In the genomic region with DNA sequence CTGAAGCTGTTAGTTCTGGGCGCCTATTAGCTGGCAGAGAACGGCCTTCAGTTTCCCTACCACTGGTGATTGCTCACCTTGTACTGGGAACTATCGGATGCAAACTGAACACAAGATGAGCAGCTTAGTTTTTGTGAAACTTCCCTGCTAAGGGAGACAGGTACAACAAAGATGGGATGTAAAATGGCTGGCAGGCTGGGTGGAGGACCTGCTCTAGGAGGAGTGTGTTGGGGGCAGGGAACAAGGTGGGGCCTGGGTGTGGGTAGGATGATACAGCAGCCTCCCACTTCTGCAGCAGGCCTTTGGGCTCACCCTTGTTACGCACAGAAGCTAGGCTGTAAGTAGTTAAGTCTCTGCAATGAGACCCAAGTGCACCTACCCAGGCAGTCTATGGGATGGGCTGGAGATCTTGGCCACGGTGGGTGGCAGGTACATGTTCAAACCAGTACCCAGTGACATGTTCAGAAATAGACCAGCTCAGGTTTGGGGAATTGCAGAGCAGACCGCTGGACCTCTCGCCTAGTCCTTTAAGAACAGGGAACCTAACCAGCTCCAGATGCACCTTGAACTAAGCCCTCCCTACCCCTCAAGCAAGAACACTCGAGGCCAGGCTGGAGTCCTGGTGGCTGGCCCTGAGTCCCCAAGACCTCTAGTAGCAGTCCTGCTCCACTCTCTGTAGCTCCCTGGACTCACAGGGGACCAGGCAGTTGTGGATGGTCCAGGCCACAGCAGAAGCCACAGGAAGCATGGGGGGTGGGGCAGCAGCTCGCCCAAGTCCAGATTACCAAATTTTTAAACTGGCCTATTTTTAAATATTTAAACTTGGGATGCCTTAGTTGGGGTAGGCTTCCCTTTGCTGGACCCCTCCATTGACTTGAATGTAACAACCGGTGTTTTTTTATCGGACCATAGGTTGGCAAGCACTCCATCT, we compare ENCODE assay signal across 7 mouse cellular contexts. TPM values are rescaled to one million over a fixed set of nuclear protein-coding genes. Genes with fewer than 3 reads are reported as not detected.
DNase-seq lines count a peak whose midpoint lies in the region; ATAC-seq and TF ChIP-seq lines count a peak whose summit lies in the region.

No protein-coding gene starts in this region.

- no peak overlapping the region for H3K9ac ChIP-seq in lung, embryonic 15.5 days
- no peak overlapping the region for H3K9ac ChIP-seq in heart, embryonic 14.5 days (ENCODE audit: low read length)
- H3K9ac ChIP-seq in liver, embryonic 14.5 days (replicated peaks): peak overlapping the region; percentile 96

- ATAC-seq in lung, embryonic 15.5 days (ENCODE audit: borderline replicate concordance, extremely low read depth, low FRiP score, low TSS enrichment): no peak
- no peak for ATAC-seq in heart, embryonic 14.5 days (ENCODE audit: insufficient number of reproducible peaks, insufficient read depth, low FRiP score, low read depth)
- ATAC-seq in liver, embryonic 14.5 days (ENCODE audit: insufficient read depth): peak; percentile 60

- H3K36me3 ChIP-seq in lung, embryonic 15.5 days: peaks cover 43% of the 10 kb centered on the region
- H3K36me3 ChIP-seq in heart, embryonic 14.5 days (ENCODE audit: control insufficient read depth, insufficient read depth, low read length): peaks cover 50% of the 10 kb centered on the region
- H3K36me3 ChIP-seq in liver, embryonic 14.5 days (replicated peaks; ENCODE audit: control insufficient read depth, insufficient read depth, low read depth): peaks cover 36% of the 10 kb centered on the region
- peaks cover 23% of the 10 kb centered on the region for H3K36me3 ChIP-seq in splenic B cell, adult 2 months (ENCODE audit: control insufficient read depth, insufficient read depth, low read length, poor library complexity, severe bottlenecking)

- no peaks in the 10 kb centered on the region for H3K9me3 ChIP-seq in lung, embryonic 15.5 days
- H3K9me3 ChIP-seq in heart, embryonic 14.5 days (ENCODE audit: control insufficient read depth, low read length): no peaks in the 10 kb centered on the region
- no peaks in the 10 kb centered on the region for H3K9me3 ChIP-seq in liver, embryonic 14.5 days (ENCODE audit: control insufficient read depth, low read length)

- WGBS in lung, embryonic 15.5 days: 56% methylated on average over 11 of the region's 11 CpGs
- WGBS in heart, embryonic 14.5 days: 53% methylated on average over 11 of the region's 11 CpGs
- 39% methylated on average over 11 of the region's 11 CpGs for WGBS in liver, embryonic 14.5 days (ENCODE audit: insufficient replicate concordance)

- no peak for TF ChIP-seq CTCF in liver, embryonic 14.5 days (IDR thresholded peaks at IDR 0.05; ENCODE audit: low read depth)

- peaks cover 39% of the 10 kb centered on the region for H3K4me1 ChIP-seq in lung, embryonic 15.5 days
- peaks cover 12 to 39% of the 10 kb centered on the region in 2 experiments for H3K4me1 ChIP-seq in heart, embryonic 14.5 days (ENCODE audit: control insufficient read depth in 2 of 2, insufficient read depth in 2 of 2, low read length in 2 of 2)
- H3K4me1 ChIP-seq in liver, embryonic 14.5 days (replicated peaks; ENCODE audit: control insufficient read depth in 2 of 2, insufficient read depth in 2 of 2, low read length in 1 of 2): peaks cover 40 to 51% of the 10 kb centered on the region in 2 experiments

- peak overlapping the region; percentile 95 for H3K27ac ChIP-seq in lung, embryonic 15.5 days
- peak overlapping the region; percentile 6 to 99; a peak in 3 of 4 replicates for H3K27ac ChIP-seq in heart, embryonic 14.5 days (replicated peaks in 1 of 2; ENCODE audit: control insufficient read depth in 1 of 2, insufficient read depth in 1 of 2, low read depth in 2 of 2, low read length in 2 of 2)
- peak overlapping the region; percentile 97 for H3K27ac ChIP-seq in liver, embryonic 14.5 days

- peak overlapping the region; percentile 82 for H3K4me2 ChIP-seq in lung, embryonic 15.5 days
- peak overlapping the region; percentile 95 for H3K4me2 ChIP-seq in heart, embryonic 14.5 days (ENCODE audit: low read length)
- peak overlapping the region; percentile 90 for H3K4me2 ChIP-seq in liver, embryonic 14.5 days (ENCODE audit: low read depth)

- no peak for DNase-seq in lung, adult 18-20 months
- DNase-seq in c-Kit-positive CD71-positive TER-119-negative erythroid progenitor cells, embryonic 14.5 days (ENCODE audit: low read depth): peak; percentile 71
- DNase-seq in liver, embryonic 14.5 days (ENCODE audit: low read depth in 3 of 3, low spot score in 3 of 3): peak; percentile 68 to 75 (median 75)
- DNase-seq in splenic B cell, adult 2 months (ENCODE audit: low read depth, low spot score): peak; percentile 21
- no peak for DNase-seq in natural killer cell, adult 2 months (ENCODE audit: low spot score in 2 of 2)

- no peak overlapping the region for H3K4me3 ChIP-seq in lung, embryonic 15.5 days
- H3K4me3 ChIP-seq in heart, embryonic 14.5 days (ENCODE audit: control insufficient read depth in 1 of 2, insufficient read depth in 1 of 2, low read depth in 1 of 2, low read length in 2 of 2): no peak overlapping the region; a peak in 1 of 4 replicates
- peak overlapping the region; percentile 87 to 91 for H3K4me3 ChIP-seq in liver, embryonic 14.5 days (ENCODE audit: insufficient read depth in 1 of 2, low read depth in 2 of 2, low read length in 2 of 2)

- no peaks in the 10 kb centered on the region for H3K27me3 ChIP-seq in lung, embryonic 15.5 days
- no peaks in the 10 kb centered on the region for H3K27me3 ChIP-seq in heart, embryonic 14.5 days (ENCODE audit: control insufficient read depth, insufficient read depth, low read length)
- no peaks in the 10 kb centered on the region for H3K27me3 ChIP-seq in liver, embryonic 14.5 days (ENCODE audit: control insufficient read depth, insufficient read depth, low read length)
- no peaks in the 10 kb centered on the region for H3K27me3 ChIP-seq in splenic B cell, adult 2 months (ENCODE audit: control insufficient read depth, insufficient read depth, low read length, poor library complexity, severe bottlenecking)

- TF ChIP-seq EP300 in liver, embryonic 14.5 days (IDR thresholded peaks at IDR 0.05; ENCODE audit: low read depth): 0 out of 2 replicates have a peak, but pooled peaks have one; percentile 26

RNA-seq across cellular contexts. Expression of a gene that starts 3.5 kb away (rescaled TPM):
- 121 and 124 TPM in 2 replicates for polyA plus RNA-seq in lung, embryonic 15.5 days (2015; fragmentation: Nextera tagmentation; extraction: Ambion mirVana)
- polyA plus RNA-seq in heart, embryonic 14.5 days (2014; fragmentation: Nextera tagmentation; extraction: Ambion mirVana): 69.6 and 71.5 TPM in 2 replicates
- 146 and 246 TPM in 2 replicates for polyA plus RNA-seq in liver, embryonic 14.5 days (2012; rRNA removed)
- polyA plus RNA-seq in liver, embryonic 14.5 days (2014; fragmentation: Nextera tagmentation; extraction: Ambion mirVana): 108 and 129 TPM in 2 replicates

RNA-seq across cellular contexts. Expression of a gene that starts 5.6 kb away (rescaled TPM):
- polyA plus RNA-seq in lung, embryonic 15.5 days (2015; fragmentation: Nextera tagmentation; extraction: Ambion mirVana): 47.1 and 51.8 TPM in 2 replicates
- 41.5 and 45.9 TPM in 2 replicates for polyA plus RNA-seq in heart, embryonic 14.5 days (2014; fragmentation: Nextera tagmentation; extraction: Ambion mirVana)
- 16.2 and 25.6 TPM in 2 replicates for polyA plus RNA-seq in liver, embryonic 14.5 days (2012; rRNA removed)
- 30.0 and 32.9 TPM in 2 replicates for polyA plus RNA-seq in liver, embryonic 14.5 days (2014; fragmentation: Nextera tagmentation; extraction: Ambion mirVana)

RNA-seq across cellular contexts. Expression of a gene that starts 22.9 kb away (rescaled TPM):
- polyA plus RNA-seq in lung, embryonic 15.5 days (2015; fragmentation: Nextera tagmentation; extraction: Ambion mirVana): not detected in 2 replicates
- polyA plus RNA-seq in heart, embryonic 14.5 days (2014; fragmentation: Nextera tagmentation; extraction: Ambion mirVana): not detected in 2 replicates
- not detected in 2 replicates for polyA plus RNA-seq in liver, embryonic 14.5 days (2012; rRNA removed)
- not detected in 2 replicates for polyA plus RNA-seq in liver, embryonic 14.5 days (2014; fragmentation: Nextera tagmentation; extraction: Ambion mirVana)

RNA-seq across cellular contexts. Expression of a gene that starts 24.7 kb away (rescaled TPM):
- polyA plus RNA-seq in lung, embryonic 15.5 days (2015; fragmentation: Nextera tagmentation; extraction: Ambion mirVana): 28.4 and 28.9 TPM in 2 replicates
- 27.6 and 28.1 TPM in 2 replicates for polyA plus RNA-seq in heart, embryonic 14.5 days (2014; fragmentation: Nextera tagmentation; extraction: Ambion mirVana)
- 4.3 and 4.8 TPM in 2 replicates for polyA plus RNA-seq in liver, embryonic 14.5 days (2012; rRNA removed)
- 13.3 and 14.5 TPM in 2 replicates for polyA plus RNA-seq in liver, embryonic 14.5 days (2014; fragmentation: Nextera tagmentation; extraction: Ambion mirVana)

RNA-seq across cellular contexts. Expression of a gene that starts 28.5 kb away (rescaled TPM):
- polyA plus RNA-seq in lung, embryonic 15.5 days (2015; fragmentation: Nextera tagmentation; extraction: Ambion mirVana): not detected in 2 replicates
- not detected in 2 replicates for polyA plus RNA-seq in heart, embryonic 14.5 days (2014; fragmentation: Nextera tagmentation; extraction: Ambion mirVana)
- 0.01 and 0.02 TPM in 2 replicates for polyA plus RNA-seq in liver, embryonic 14.5 days (2012; rRNA removed)
- 0.01 TPM in 1 of 2 replicates, not detected in the other for polyA plus RNA-seq in liver, embryonic 14.5 days (2014; fragmentation: Nextera tagmentation; extraction: Ambion mirVana)

Comparison
In these comparisons a context has a peak if more than half of its experiments do, and no peak if none do; other contexts are left out.
1. H3K4me3 ChIP-seq: peak in liver, embryonic 14.5 days (2 of 2); none in lung, embryonic 15.5 days (single experiment) and heart, embryonic 14.5 days (0 of 2).
2. DNase-seq: peak in c-Kit-positive CD71-positive TER-119-negative erythroid progenitor cells, embryonic 14.5 days (single experiment), liver, embryonic 14.5 days (3 of 3) and splenic B cell, adult 2 months (single experiment); none in lung, adult 18-20 months (0 of 2) and natural killer cell, adult 2 months (0 of 2).
3. Peak in every context shown above with its lines, with median percentiles within 50 percentile points of each other: H3K27ac ChIP-seq and H3K4me2 ChIP-seq.